Mouse (Mus musculus) gonadal fat pad, adult 2 months (tissue): ENCODE results near the gene Comt. TPM values are rescaled to one million over a fixed set of nuclear protein-coding genes. Genes with fewer than 3 reads are reported as not detected.

Experiments used
- DNase-seq: peaks from one replicate; pipeline ENCODE4 v3.0.0-alpha.2; 2012; ENCODE audit warnings: low read depth
- polyA plus RNA-seq: library from polyadenylated mRNA; depleted of rRNA; stranded (reverse); fragments of >200 nt; gene quantifications from 2 replicates; pipeline ENCODE4 v1.2.3, GENCODE M21; 2012; rRNA removed

Comt gene
- polyA plus RNA-seq, 1 experiment = 687 TPM

DNA sequence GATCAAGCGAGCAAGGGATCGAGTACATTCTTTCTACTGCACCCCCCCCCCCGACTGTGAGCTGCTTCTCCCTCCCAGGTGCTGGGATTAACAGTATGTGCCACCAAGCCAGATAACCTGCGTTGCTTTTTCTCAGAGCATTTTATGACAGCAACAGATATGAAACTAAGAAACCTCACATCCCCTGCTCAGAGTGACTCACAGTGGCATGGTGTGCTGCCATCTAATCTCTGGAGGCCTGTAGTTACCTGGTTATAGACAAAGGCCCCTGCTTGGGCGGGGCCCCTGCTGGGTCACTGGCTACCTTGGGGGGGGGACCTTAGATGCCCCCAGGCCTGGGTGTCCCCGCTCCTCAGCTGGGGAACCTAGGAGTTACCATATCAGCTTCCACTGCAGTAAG lies 68.7 kb downstream of the Comt start:
- no peak for DNase-seq

GRCm38 (mm10) chr16:18356961-18357360 lies 69.7 kb downstream of the Comt start:
- no peak for DNase-seq

Other genes starting within 250 kb of the Comt start
- 0.12 and 0.32 TPM in 2 replicates for gene Ccdc188, start 209.0 kb downstream of the Comt start, polyA plus RNA-seq
- gene Zdhhc8, start 191.7 kb downstream of the Comt start, polyA plus RNA-seq = 48.1 and 52.7 TPM in 2 replicates
- gene Trmt2a, start 178.2 kb downstream of the Comt start, polyA plus RNA-seq = 51.0 and 55.1 TPM in 2 replicates
- gene Ranbp1, start 178.1 kb downstream of the Comt start, polyA plus RNA-seq = 32.5 and 45.0 TPM in 2 replicates
- gene Gm49776, start 168.5 kb downstream of the Comt start, polyA plus RNA-seq = not detected in 2 replicates
- 18.3 and 19.3 TPM in 2 replicates for gene Dgcr8, start 137.6 kb downstream of the Comt start, polyA plus RNA-seq
- 31.0 and 43.2 TPM in 2 replicates for gene Tango2, start 78.7 kb downstream of the Comt start, polyA plus RNA-seq
- 56.5 and 57.9 TPM in 2 replicates for gene Arvcf, start 78.7 kb downstream of the Comt start, polyA plus RNA-seq
- gene Txnrd2, start 468 bp downstream of the Comt start, polyA plus RNA-seq = 15.9 and 22.6 TPM in 2 replicates
- gene Gnb1l, start 71.9 kb upstream of the Comt start, polyA plus RNA-seq = 9.3 and 11.4 TPM in 2 replicates
- 6.2 and 7.1 TPM in 2 replicates for gene Rtl10, start 72.0 kb upstream of the Comt start, polyA plus RNA-seq
- 0.76 and 2.5 TPM in 2 replicates for gene Tbx1, start 163.8 kb upstream of the Comt start, polyA plus RNA-seq
- 0.51 and 0.53 TPM in 2 replicates for gene Gp1bb, start 195.6 kb upstream of the Comt start, polyA plus RNA-seq
- gene Gm49601, start 199.6 kb upstream of the Comt start, polyA plus RNA-seq = 2.1 and 4.8 TPM in 2 replicates
- 11.9 and 13.7 TPM in 2 replicates for gene Sept5, start 203.1 kb upstream of the Comt start, polyA plus RNA-seq